Mouse (Mus musculus): ENCODE data around the gene Hadh.
A peak's percentile ranks its signal among the peaks of the same experiment; 100 is the strongest.

The Hadh gene

GRCm38 (mm10) chr3:131270381-131270780, 1.5 kb downstream of the Hadh start:
- no peak for DNase-seq

GRCm38 (mm10) chr3:131266366-131267050, 5.4 kb downstream of the Hadh start:
- DNase-seq = no peak

- DNase-seq = no peak
These were observed 6.4 kb downstream of the Hadh start for GRCm38 (mm10) chr3:131265516-131265915.

DNA sequence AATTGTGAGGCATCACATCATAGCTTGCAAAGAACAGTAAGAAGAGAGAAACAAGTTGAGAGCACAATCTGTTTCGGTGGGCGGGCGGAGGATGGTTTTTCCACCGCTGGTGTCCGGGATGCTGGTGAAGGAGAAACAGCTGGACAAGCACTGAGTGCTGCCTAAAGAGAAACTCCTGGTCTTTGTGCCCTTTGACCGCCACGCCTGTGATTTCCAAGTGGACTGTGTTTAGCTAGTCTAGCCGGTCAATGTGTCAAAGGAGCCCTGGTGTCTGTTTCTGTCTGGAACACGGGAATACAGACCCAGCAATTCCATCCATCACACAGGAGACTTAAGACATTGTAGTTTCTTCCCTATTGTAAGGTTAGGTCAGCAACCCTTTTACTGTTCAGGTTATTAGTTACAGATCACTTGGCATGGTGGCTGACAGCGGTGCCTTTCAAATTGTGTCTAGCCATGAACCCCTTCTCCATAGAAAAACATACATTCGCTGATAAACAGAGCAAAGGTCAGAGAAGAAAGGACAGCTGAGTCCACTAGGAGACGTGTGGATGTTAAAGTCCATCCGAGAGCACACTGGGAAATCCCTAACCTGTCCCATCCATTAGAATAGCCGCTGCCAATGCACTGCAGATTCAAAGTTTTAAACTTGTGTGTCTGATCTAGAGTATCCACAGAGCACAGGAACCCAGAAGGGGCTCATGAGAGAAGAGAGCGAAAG, 8.0 kb downstream of the Hadh start:
- DNase-seq = no peak

DNA sequence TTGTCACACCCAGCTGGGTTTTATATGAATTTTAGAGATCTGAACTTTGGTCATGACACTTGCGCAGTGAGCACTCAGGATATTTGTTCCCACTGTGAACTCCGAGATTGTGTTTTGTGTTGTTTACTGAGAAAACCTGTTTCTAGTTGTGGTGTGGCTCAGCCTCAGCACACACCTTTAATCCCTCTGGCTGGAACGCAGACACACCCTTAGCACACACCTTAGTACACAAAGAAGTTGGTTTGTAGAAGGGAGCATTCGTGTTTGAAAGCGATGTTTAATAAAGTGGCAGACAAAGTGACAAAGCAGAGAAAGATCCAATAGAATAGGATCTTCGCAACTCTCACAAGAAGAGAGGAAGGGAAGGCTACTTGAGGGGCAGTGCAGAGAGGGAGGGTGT, 11.5 kb downstream of the Hadh start:
- no peak for DNase-seq

DNA sequence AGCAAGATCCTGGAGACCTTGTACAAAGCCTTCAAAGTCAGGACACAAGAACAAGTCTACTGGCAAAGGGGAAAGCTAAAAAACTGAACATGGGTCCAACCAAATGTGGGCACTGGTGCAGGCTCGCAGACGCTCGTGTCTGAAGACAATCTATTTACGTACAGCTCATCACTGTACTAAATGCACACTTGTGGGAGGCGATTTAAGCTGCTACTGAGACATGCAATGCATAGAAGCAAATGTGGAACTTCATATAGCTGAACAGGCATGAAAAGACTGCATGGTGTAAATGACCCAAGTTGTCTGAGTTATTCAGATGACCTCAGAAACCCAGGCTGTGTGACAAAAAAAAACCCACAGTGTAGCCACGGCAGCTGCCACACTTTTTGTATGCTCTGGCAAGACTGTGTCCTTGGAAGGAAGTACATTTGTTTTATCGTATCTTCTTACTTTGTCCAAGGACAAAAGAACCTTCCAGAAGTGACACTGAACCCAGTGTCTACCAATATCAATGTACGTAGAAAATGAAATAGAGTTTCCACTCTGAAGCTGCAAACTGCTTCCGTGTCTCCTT, 12.4 kb downstream of the Hadh start:
- DNase-seq = no peak

- no peak for DNase-seq
These were observed 13.0 kb downstream of the Hadh start for GRCm38 (mm10) chr3:131258921-131259320.

GRCm38 (mm10) chr3:131255399-131255981, 16.4 kb downstream of the Hadh start:
- no peak for DNase-seq

DNA sequence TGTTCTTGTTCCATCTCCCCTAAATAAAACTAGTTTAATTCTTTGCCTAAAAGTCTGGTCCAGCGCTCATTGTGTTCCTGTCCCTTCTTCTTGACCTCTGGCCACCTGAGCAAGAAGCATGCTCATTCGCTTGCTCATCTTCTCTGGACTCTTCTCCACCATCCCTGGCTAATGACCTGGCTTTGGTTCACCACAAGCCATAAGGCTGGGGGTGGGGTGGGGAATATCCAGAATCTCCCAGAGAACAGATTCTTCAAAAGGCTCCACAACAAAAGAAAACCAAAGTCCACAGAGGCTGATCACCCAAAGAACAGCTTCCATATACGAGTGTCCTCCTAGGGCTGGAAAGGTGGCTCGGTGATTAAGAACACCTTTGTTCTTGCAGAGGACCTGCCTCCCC, 16.9 kb downstream of the Hadh start:
- DNase-seq = no peak

DNA sequence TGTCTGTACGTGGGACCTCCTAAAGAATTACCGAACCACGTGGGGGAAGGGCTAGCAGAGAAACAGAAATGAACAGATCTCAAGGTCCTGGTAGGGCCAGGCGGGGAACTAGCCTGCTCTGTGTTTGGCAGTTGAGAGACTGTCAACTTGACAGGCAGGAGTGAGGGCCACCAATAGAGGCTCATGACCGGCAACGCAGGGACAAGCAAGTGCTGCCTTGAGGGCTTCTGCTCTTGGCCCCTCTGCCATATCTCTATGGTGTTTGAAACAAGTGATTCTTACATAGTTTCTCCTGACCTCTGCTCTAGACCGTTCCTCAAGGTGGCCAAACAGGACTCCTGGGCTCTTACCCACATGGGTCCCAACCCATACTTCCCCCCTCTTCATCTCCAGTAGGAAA, 20.3 kb downstream of the Hadh start:
- no peak for DNase-seq

DNA sequence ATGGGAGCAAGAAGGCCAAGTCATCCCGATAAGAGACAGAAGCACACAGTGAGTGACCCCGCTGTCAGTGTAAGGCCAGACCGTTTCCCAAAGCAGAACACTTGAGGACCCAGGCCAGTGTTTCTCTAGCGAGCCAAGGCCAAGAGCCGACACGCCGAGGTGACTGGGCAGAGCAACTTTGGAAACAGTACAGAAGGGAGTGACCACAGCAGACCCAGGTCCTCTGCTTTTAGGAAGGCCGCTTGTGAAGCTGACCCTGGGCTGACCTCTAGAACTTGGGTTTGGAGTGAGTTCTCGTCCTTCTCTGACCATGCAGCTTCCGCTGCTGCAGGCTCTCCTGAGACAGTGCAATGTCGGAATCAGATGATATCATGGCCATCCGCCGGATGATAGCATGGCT, 20.9 kb downstream of the Hadh start:
- no peak for DNase-seq

DNA sequence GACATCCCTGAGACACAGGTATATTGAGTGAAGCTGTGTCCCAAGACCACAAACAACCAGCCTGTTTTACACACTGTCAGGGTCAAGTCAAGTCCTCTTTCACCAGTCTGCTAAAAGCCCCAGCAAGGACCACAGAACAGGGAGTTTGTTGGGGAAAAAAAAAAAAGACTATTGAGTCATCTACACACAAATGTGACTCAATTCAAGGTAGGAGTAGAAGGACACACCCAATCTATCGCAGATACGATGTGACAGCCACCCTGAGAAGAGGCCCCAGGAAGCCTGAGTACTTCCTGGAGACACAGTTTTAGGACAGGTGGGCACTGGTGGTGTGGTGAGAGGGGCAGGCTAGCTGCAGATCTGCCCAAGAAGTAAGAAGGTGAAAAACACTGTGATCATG, 21.6 kb downstream of the Hadh start:
- no peak for DNase-seq

DNA sequence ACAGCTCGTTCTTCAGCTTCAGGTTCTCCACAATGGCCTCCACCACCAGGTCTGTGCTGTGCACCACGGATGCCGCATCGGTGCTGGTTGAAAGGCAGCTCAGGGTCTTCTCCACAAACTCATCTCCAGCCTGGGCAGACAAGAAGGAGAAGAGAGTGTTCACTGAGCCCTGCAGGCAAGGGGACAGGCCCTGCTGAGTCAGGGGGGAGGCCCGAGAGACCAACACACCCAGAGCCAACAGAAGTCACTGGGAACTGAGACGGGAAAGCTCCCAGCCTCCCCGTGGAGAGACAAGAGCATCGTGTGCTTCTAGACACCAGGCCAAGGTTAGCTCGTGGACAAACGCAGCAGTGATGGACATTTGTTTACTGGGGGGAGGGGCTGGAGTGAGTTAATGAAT, 23.5 kb downstream of the Hadh start:
- DNase-seq = no peak

GRCm38 (mm10) chr3:131247851-131248250, 24.1 kb downstream of the Hadh start:
- no peak for DNase-seq

DNA sequence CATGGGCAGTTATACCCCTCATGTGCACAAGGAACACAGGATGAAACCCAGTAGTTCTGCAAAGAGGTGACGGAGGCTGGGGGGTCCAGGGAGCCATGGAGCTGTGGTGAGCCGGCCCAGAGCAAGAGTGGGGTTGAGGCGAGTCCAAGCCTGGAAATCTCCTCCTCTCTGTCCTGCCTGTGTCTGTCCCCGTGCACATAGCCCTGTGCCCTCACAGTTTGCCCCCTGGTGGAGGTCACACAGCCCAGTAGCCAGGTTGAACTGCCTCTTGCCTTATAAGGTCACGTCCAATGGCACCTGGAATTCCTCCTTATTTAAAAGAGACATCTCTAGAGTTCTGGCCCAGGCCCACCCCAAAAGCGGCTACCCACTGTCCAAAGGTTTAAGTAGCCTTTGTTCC, 24.5 kb downstream of the Hadh start:
- DNase-seq = no peak

DNA sequence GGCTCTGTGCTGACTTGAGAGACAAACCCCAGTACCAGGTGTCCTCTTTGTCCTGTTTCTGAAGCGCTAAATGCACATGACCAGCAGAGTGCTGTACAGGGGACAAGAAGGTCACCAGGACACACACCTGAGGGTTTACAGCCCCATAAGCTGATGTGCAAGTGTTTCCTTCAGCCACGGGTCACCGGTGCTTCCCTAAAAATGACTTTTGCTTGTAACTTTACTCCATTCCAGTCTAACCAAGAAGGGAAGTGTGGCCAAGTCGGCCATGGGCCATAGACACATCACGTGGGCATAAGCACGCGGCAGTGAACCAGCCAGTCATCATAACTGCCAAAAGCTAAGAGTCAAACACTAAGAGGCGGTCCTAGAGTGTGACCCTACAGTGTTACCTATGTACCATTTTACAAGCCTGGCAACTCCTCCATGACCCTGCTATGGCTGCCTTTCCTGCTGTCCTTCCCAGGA, 25.3 kb downstream of the Hadh start:
- no peak for DNase-seq

DNA sequence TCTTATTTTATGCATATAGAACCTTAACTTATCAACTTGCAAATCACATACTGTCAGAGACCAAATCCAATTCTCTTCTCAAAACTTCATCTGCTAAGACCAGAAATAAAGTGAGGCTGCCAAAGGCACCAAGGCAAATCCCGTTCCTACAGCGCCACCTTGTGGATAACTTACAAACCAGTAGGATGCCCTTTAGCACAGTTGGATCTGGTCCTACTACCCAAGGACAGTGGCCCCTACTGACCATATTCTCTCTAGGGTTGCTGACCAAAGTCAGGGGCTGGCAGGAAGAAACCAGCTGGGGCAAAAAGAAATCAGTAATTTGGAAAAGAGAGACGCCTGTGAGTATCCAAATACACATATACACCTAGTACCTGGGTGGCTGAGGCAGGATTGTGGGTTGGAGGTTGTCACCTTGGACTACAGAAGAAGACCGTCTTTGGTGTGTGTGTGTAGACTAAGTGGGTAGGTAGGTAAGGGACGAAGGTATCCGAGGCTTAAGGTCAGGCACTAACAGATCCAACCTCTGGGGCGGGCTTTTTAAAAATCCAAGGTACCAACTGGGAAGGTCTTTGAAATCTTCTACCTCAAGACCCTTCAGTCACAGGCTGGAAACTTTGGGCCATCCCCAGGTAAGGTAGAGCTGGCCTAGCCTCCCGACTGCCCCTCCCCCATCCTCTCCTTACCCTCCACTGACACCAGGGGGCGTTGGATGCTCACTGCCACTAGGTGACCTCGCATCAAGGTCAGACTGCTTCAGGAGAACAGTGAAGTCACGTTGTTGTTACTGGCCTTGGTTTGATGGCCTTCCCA, 25.9 kb downstream of the Hadh start:
- DNase-seq = peak; percentile 66

GRCm38 (mm10) chr3:131237785-131238633, 33.9 kb downstream of the Hadh start:
- peak; percentile 83 for DNase-seq

- no peak for DNase-seq
These were observed 34.8 kb downstream of the Hadh start for GRCm38 (mm10) chr3:131237061-131237460.

DNA sequence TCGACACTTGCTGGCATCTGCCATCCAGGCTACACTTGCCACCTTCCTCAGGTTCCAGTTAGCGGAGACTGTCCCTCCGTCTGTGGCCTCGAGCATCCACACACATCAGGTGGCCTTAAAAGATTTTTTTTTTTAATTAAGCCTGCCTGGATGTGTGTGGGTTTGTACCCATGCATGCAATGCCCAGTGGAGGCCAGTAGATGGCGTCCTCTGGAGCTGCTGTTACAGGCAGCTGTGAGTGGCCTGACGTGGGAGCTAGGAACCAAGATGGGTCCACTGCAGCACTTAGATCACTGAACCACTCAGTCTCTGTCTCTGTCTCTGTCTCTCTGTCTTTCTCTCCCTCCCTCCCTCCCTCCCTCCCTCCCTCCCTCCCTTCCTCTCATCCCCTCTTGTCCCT, 43.8 kb downstream of the Hadh start:
- peak; percentile 38 for DNase-seq

GRCm38 (mm10) chr3:131218636-131219390, 53.1 kb downstream of the Hadh start:
- no peak for DNase-seq

Measured in thymus, postnatal 25 days (tissue).